ENCODE assay signal across 8 mouse cellular contexts in the genomic region with DNA sequence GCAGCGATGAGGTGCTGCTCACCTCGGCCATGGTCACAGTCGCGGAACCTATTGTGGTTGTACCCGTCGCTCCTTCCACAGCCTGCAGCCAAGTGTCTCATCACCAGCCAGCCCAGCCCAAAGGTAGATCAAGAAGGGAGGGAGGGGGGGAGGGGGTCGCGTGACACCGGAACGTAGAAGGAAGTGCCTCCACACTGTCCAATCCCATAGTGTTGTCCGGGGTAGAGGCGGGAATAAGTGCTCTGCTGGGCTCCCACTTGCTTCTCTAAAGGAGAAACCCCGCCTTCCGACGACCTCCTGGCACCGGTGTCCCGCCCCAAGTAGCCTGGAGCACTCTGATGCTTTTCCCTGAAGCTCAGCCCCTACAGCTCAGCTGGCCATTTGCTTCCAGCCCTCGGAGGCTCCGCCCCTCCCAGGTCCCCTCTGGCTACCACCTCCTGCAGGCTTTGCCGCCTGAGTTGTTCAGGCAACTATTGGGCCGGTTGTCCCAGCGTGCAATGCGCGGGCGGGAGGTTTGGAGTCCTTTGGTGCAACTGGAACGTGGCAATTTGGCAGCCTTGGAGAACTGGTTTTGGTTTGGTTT. TPM values are rescaled to one million over a fixed set of nuclear protein-coding genes. Genes with fewer than 3 reads are reported as not detected.
DNase-seq lines count a peak whose midpoint lies in the region; ATAC-seq and TF ChIP-seq lines count a peak whose summit lies in the region.

A gene (minus strand): TSS at position 183 of the 583 bp plus-strand sequence.
A gene (plus strand): TSS at position 400 of the 583 bp plus-strand sequence.

- H3K4me2 ChIP-seq in forebrain, postnatal 0 days (ENCODE audit: low read depth) = peak within 1 kb of the TSS; percentile 48
- peak within 1 kb of the TSS; percentile 64 for H3K4me2 ChIP-seq in lung, embryonic 16.5 days (ENCODE audit: low read depth, low read length)

- no peaks in the 10 kb centered on the region for H3K27me3 ChIP-seq in MEL (ENCODE audit: control insufficient read depth in 1 of 2, insufficient read depth in 2 of 2, low read length in 2 of 2)
- no peaks in the 10 kb centered on the region for H3K27me3 ChIP-seq in cerebellum, adult 2 months (ENCODE audit: control insufficient read depth, insufficient read depth, low read length)
- no peaks in the 10 kb centered on the region for H3K27me3 ChIP-seq in forebrain, postnatal 0 days (ENCODE audit: insufficient read depth, low read length)
- no peaks in the 10 kb centered on the region; the same call in 1 of the 2 replicates for H3K27me3 ChIP-seq in lung, embryonic 16.5 days (ENCODE audit: control insufficient read depth, insufficient read depth, low read depth, low read length)

- H3K4me3 ChIP-seq in MEL (ENCODE audit: control insufficient read depth in 1 of 2, insufficient read depth in 1 of 2, low read depth in 2 of 2, low read length in 2 of 2) = peak within 1 kb of the TSS; percentile 76 to 94
- H3K4me3 ChIP-seq in cerebellum, adult 2 months (replicated peaks; ENCODE audit: insufficient read depth, low read depth, low read length) = peak within 1 kb of the TSS; percentile 99
- peak within 1 kb of the TSS; percentile 50 for H3K4me3 ChIP-seq in forebrain, postnatal 0 days (ENCODE audit: low read depth, low read length)
- peak within 1 kb of the TSS; percentile 60 for H3K4me3 ChIP-seq in lung, embryonic 16.5 days (ENCODE audit: low read length)

- peak within 1 kb of the TSS; percentile 81 for H3K27ac ChIP-seq in MEL (ENCODE audit: control insufficient read depth, low read depth, low read length)
- H3K27ac ChIP-seq in cerebellum, adult 2 months (ENCODE audit: insufficient read depth, low read length) = peak within 1 kb of the TSS; percentile 90
- peak within 1 kb of the TSS; percentile 4; the same call in 1 of the 2 replicates for H3K27ac ChIP-seq in forebrain, postnatal 0 days (ENCODE audit: low read depth, low read length)
- H3K27ac ChIP-seq in lung, embryonic 16.5 days (ENCODE audit: low read length) = peak within 1 kb of the TSS; percentile 48

- peaks cover 0 to 19% of the 10 kb centered on the region in 2 experiments; a peak in 3 of 4 replicates for H3K36me3 ChIP-seq in MEL (ENCODE audit: control insufficient read depth in 1 of 2, insufficient read depth in 2 of 2, low read length in 2 of 2)
- no peaks in the 10 kb centered on the region for H3K36me3 ChIP-seq in forebrain, postnatal 0 days (ENCODE audit: insufficient read depth)
- 0 out of 2 replicates have a peak, but pooled peaks cover 3% of the 10 kb centered on the region for H3K36me3 ChIP-seq in lung, embryonic 16.5 days (ENCODE audit: control insufficient read depth, insufficient read depth, low read length)

- no peak for TF ChIP-seq EP300 in MEL (IDR thresholded peaks at IDR 0.05; ENCODE audit: low read depth in 1 of 2, low read length in 2 of 2)

- no peaks in the 10 kb centered on the region for H3K9me3 ChIP-seq in MEL (replicated peaks; ENCODE audit: insufficient read depth, low read length)
- H3K9me3 ChIP-seq in forebrain, postnatal 0 days (ENCODE audit: low read length) = no peaks in the 10 kb centered on the region
- H3K9me3 ChIP-seq in lung, embryonic 16.5 days (ENCODE audit: control insufficient read depth, low read length) = no peaks in the 10 kb centered on the region

- H3K4me1 ChIP-seq in MEL (ENCODE audit: control insufficient read depth in 1 of 2, insufficient read depth in 2 of 2, low read length in 2 of 2) = peaks cover 0 to 7% of the 10 kb centered on the region in 2 experiments; a peak in 3 of 4 replicates
- H3K4me1 ChIP-seq in cerebellum, adult 2 months (ENCODE audit: control insufficient read depth, insufficient read depth, low read length) = no peaks in the 10 kb centered on the region
- 0 out of 2 replicates have a peak, but pooled peaks cover 3% of the 10 kb centered on the region for H3K4me1 ChIP-seq in forebrain, postnatal 0 days (ENCODE audit: insufficient read depth)
- H3K4me1 ChIP-seq in lung, embryonic 16.5 days (replicated peaks; ENCODE audit: control insufficient read depth, insufficient read depth, low read length) = peaks cover 2% of the 10 kb centered on the region; the same call in 1 of the 2 replicates

- TF ChIP-seq POLR2A in MEL (IDR thresholded peaks at IDR 0.05; ENCODE audit: control insufficient read depth in 1 of 2, insufficient read depth in 1 of 2, low read depth in 1 of 2, low read length in 2 of 2, poor library complexity in 1 of 2) = peak; percentile 48 to 83; a peak in 3 of 4 replicates
- peak; percentile 60 for TF ChIP-seq POLR2A in cerebellum, adult 2 months (IDR thresholded peaks at IDR 0.05; ENCODE audit: borderline replicate concordance, insufficient read depth, low read length)

- TF ChIP-seq CTCF in MEL (IDR thresholded peaks at IDR 0.05 in 2 of 3, conservative IDR thresholded peaks at IDR 0.05 in 1 of 3; ENCODE audit: control insufficient read depth in 1 of 3, insufficient read depth in 1 of 3, low read depth in 2 of 3, low read length in 3 of 3, poor library complexity in 1 of 3, severe bottlenecking in 1 of 3) = no peak
- TF ChIP-seq CTCF in cerebellum, adult 2 months (IDR thresholded peaks at IDR 0.05; ENCODE audit: borderline replicate concordance, insufficient read depth, low read depth, low read length) = no peak
- TF ChIP-seq CTCF in forebrain, postnatal 0 days (IDR thresholded peaks at IDR 0.05; ENCODE audit: low read depth) = no peak

- peak within 1 kb of the TSS; percentile 83 for H3K9ac ChIP-seq in MEL (ENCODE audit: control insufficient read depth, low read depth, low read length, poor library complexity, severe bottlenecking)
- peak within 1 kb of the TSS; percentile 54 for H3K9ac ChIP-seq in forebrain, postnatal 0 days
- H3K9ac ChIP-seq in lung, embryonic 16.5 days (ENCODE audit: low read length) = peak within 1 kb of the TSS; percentile 69

- WGBS in cerebellum, adult 2 months = 2% methylated on average over 25 of the region's 26 CpGs
- WGBS in forebrain, postnatal 0 days = 18% methylated on average over 26 of the region's 26 CpGs
- 9% methylated on average over 25 of the region's 26 CpGs for WGBS in lung, embryonic 16.5 days

- peak; percentile 98 for DNase-seq in MEL (ENCODE audit: low read depth, low spot score)
- peak; percentile 87 to 94 for DNase-seq in cerebellum, adult 2 months
- peak; percentile 77 for DNase-seq in forebrain, postnatal 0 days
- peak; percentile 51 for DNase-seq in layer of hippocampus, adult 9-10 months (ENCODE audit: low spot score)
- peak; percentile 36 for DNase-seq in ovary, postnatal 10 days (ENCODE audit: low spot score)
- peak; percentile 57 to 77 for DNase-seq in thymus, postnatal 10 days (ENCODE audit: low spot score in 2 of 2)

- peak; percentile 99 for ATAC-seq in forebrain, postnatal 0 days
- peak; percentile 99 to 100 for ATAC-seq in hematopoietic stem cell, adult 5-6 weeks (replicated peaks in 1 of 2; ENCODE audit: insufficient read depth in 1 of 2, low FRiP score in 2 of 2, low TSS enrichment in 1 of 2, low read depth in 1 of 2, poor library complexity in 2 of 2, severe bottlenecking in 2 of 2)
- ATAC-seq in lung, embryonic 16.5 days (ENCODE audit: low read depth) = peak; percentile 99

- H3K79me2 ChIP-seq in MEL (ENCODE audit: control insufficient read depth, insufficient read depth, low read length, poor library complexity) = peaks cover 12% of the 10 kb centered on the region

- TF ChIP-seq RAD21 in MEL (IDR thresholded peaks at IDR 0.05; ENCODE audit: low read depth, low read length) = no peak

TF ChIP-seq in MEL, 35 proteins besides CTCF, POLR2A, EP300 and RAD21 (continues in another document):
- TF ChIP-seq E2F4 (IDR thresholded peaks at IDR 0.05; ENCODE audit: borderline replicate concordance, low read depth, low read length) (0 out of 2 replicates have a peak, but pooled peaks have one; percentile 59), ZNF384 (IDR thresholded peaks at IDR 0.05; ENCODE audit: low read depth, low read length) (no peak), ETS1 (IDR thresholded peaks at IDR 0.05; ENCODE audit: low read depth, low read length) (peak; percentile 50), POLR2AphosphoS2 (IDR thresholded peaks at IDR 0.05; ENCODE audit: low read length) (peak; percentile 30; the same call in 1 of the 2 replicates), SMC3 (IDR thresholded peaks at IDR 0.05; ENCODE audit: low read depth, low read length) (no peak), TBP (IDR thresholded peaks at IDR 0.05; ENCODE audit: low read depth, low read length) (0 out of 2 replicates have a peak, but pooled peaks have one; percentile 33), ELF1 (IDR thresholded peaks at IDR 0.05; ENCODE audit: low read depth, low read length) (peak; percentile 79), ZMIZ1 (IDR thresholded peaks at IDR 0.05; ENCODE audit: low read depth, low read length) (no peak), CHD2 (IDR thresholded peaks at IDR 0.05; ENCODE audit: low read length) (no peak; the same call in 1 of the 2 replicates), USF1 (IDR thresholded peaks at IDR 0.05; ENCODE audit: low read depth, low read length) (peak; percentile 87), NRF1 (IDR thresholded peaks at IDR 0.05; ENCODE audit: insufficient read depth, low read depth, low read length, poor library complexity, severe bottlenecking) (0 out of 2 replicates have a peak, but pooled peaks have one; percentile 28), SIN3A (IDR thresholded peaks at IDR 0.05; ENCODE audit: low read length) (peak; percentile 75; the same call in 1 of the 2 replicates), POLR2AphosphoS5 (IDR thresholded peaks at IDR 0.05; ENCODE audit: borderline replicate concordance, low read depth, low read length) (no peak; the same call in 1 of the 2 replicates)

RNA-seq across cellular contexts. Expression of the first gene that starts in this region (rescaled TPM):
- 8.2 and 8.9 TPM in 2 replicates for total RNA-seq in MEL (2012; rRNA removed)
- polyA plus RNA-seq in MEL (2012; ENCODE audit: insufficient read depth in 1 of 2, insufficient read length in 2 of 2, low read depth in 1 of 2, low replicate concordance in 2 of 2, missing spikeins in 1 of 2) = 1 to 10 TPM in 1 of 2 experiments, not detected in 1; 8.2 TPM
- polyA plus RNA-seq in cerebellum, adult 2 months (2012; rRNA removed) = 13.1 and 14.2 TPM in 2 replicates
- total RNA-seq in forebrain, postnatal 0 days (2014; rRNA removed) = 20.9 and 21.7 TPM in 2 replicates
- 7.4 and 8.8 TPM in 2 replicates for polyA plus RNA-seq in forebrain, postnatal 0 days (2015; fragmentation: Nextera tagmentation; extraction: Ambion mirVana)
- total RNA-seq in hematopoietic stem cell, adult 5-6 weeks (2017) = 37.4 and 41.2 TPM in 2 replicates
- polyA plus RNA-seq in lung, embryonic 16.5 days (2015; fragmentation: Nextera tagmentation; extraction: Ambion mirVana) = 22.7 and 23.6 TPM in 2 replicates

RNA-seq across cellular contexts. Expression of the second gene that starts in this region (rescaled TPM):
- total RNA-seq in MEL (2012; rRNA removed) = 12.5 and 12.6 TPM in 2 replicates
- 1 to 10 TPM in 1 of 2 experiments, not detected in 1; 9.2 TPM for polyA plus RNA-seq in MEL (2012; ENCODE audit: insufficient read depth in 1 of 2, insufficient read length in 2 of 2, low read depth in 1 of 2, low replicate concordance in 2 of 2, missing spikeins in 1 of 2)
- polyA plus RNA-seq in cerebellum, adult 2 months (2012; rRNA removed) = 0.98 and 1.1 TPM in 2 replicates
- total RNA-seq in forebrain, postnatal 0 days (2014; rRNA removed) = 3.5 and 3.6 TPM in 2 replicates
- 1.6 and 1.7 TPM in 2 replicates for polyA plus RNA-seq in forebrain, postnatal 0 days (2015; fragmentation: Nextera tagmentation; extraction: Ambion mirVana)
- total RNA-seq in hematopoietic stem cell, adult 5-6 weeks (2017) = 8.4 and 9.5 TPM in 2 replicates
- polyA plus RNA-seq in lung, embryonic 16.5 days (2015; fragmentation: Nextera tagmentation; extraction: Ambion mirVana) = 10.8 and 11.4 TPM in 2 replicates

Comparison
In these comparisons a context has a peak if more than half of its experiments do, and no peak if none do; other contexts are left out.
1. Peak in every context shown above with its lines: DNase-seq, ATAC-seq, H3K4me3 ChIP-seq and H3K27ac ChIP-seq.
2. DNase-seq: peak in every context shown above with its lines; median percentile 98 in MEL; 90 in cerebellum, adult 2 months; 77 in forebrain, postnatal 0 days; 67 in thymus, postnatal 10 days; 51 in layer of hippocampus, adult 9-10 months; 36 in ovary, postnatal 10 days.
3. H3K27ac ChIP-seq: peak in every context shown above with its lines; median percentile 90 in cerebellum, adult 2 months; 81 in MEL; 48 in lung, embryonic 16.5 days; 4 in forebrain, postnatal 0 days.